Mouse (Mus musculus): ENCODE results near the gene Sergef.

The Sergef gene

GRCm38 (mm10) chr7:46448922-46449645 lies 190.5 kb downstream of the Sergef start:
- no peak for DNase-seq (ENCODE audit: low read depth, low spot score)

- no peak for DNase-seq (ENCODE audit: low read depth, low spot score)
Measured at GRCm38 (mm10) chr7:46447473-46448165, 192.0 kb downstream of the Sergef start.

GRCm38 (mm10) chr7:46445896-46446295 lies 193.7 kb downstream of the Sergef start:
- no peak for DNase-seq (ENCODE audit: low read depth, low spot score)

- DNase-seq (ENCODE audit: low read depth, low spot score): no peak
Measured at GRCm38 (mm10) chr7:46443163-46443562, 196.4 kb downstream of the Sergef start.

GRCm38 (mm10) chr7:46438537-46439141 lies 201.0 kb downstream of the Sergef start:
- DNase-seq (ENCODE audit: low read depth, low spot score): no peak

- no peak for DNase-seq (ENCODE audit: low read depth, low spot score)
Measured at GRCm38 (mm10) chr7:46435833-46436232, 203.8 kb downstream of the Sergef start.

- no peak for DNase-seq (ENCODE audit: low read depth, low spot score)
Measured at GRCm38 (mm10) chr7:46433874-46434273, 205.7 kb downstream of the Sergef start.

GRCm38 (mm10) chr7:46425012-46425411 lies 214.6 kb downstream of the Sergef start:
- no peak for DNase-seq (ENCODE audit: low read depth, low spot score)

- DNase-seq (ENCODE audit: low read depth, low spot score): no peak
Measured at GRCm38 (mm10) chr7:46423951-46424350, 215.7 kb downstream of the Sergef start.

GRCm38 (mm10) chr7:46422764-46423412 lies 216.7 kb downstream of the Sergef start:
- DNase-seq (ENCODE audit: low read depth, low spot score): peak; percentile 29

GRCm38 (mm10) chr7:46422052-46422763 lies 217.4 kb downstream of the Sergef start:
- DNase-seq (ENCODE audit: low read depth, low spot score): no peak

GRCm38 (mm10) chr7:46421535-46421934 lies 218.1 kb downstream of the Sergef start:
- no peak for DNase-seq (ENCODE audit: low read depth, low spot score)

GRCm38 (mm10) chr7:46418102-46418622 lies 221.4 kb downstream of the Sergef start:
- no peak for DNase-seq (ENCODE audit: low read depth, low spot score)

GRCm38 (mm10) chr7:46417467-46417866 lies 222.1 kb downstream of the Sergef start:
- DNase-seq (ENCODE audit: low read depth, low spot score): no peak

- DNase-seq (ENCODE audit: low read depth, low spot score): no peak
Measured at GRCm38 (mm10) chr7:46415818-46416425, 223.7 kb downstream of the Sergef start.

- no peak for DNase-seq (ENCODE audit: low read depth, low spot score)
Measured at GRCm38 (mm10) chr7:46413959-46414725, 225.5 kb downstream of the Sergef start.

- DNase-seq (ENCODE audit: low read depth, low spot score): no peak
Measured at GRCm38 (mm10) chr7:46412823-46413222, 226.8 kb downstream of the Sergef start.

GRCm38 (mm10) chr7:46410727-46411126 lies 228.9 kb downstream of the Sergef start:
- no peak for DNase-seq (ENCODE audit: low read depth, low spot score)

- DNase-seq (ENCODE audit: low read depth, low spot score): no peak
Measured at GRCm38 (mm10) chr7:46409204-46409789, 230.3 kb downstream of the Sergef start.

- DNase-seq (ENCODE audit: low read depth, low spot score): no peak
Measured at GRCm38 (mm10) chr7:46408606-46409005, 231.0 kb downstream of the Sergef start.

All from forelimb bud, embryonic 11.5 days (tissue).